Mouse (Mus musculus): Measurements from ENCODE around the gene Amdhd1. TPM values are rescaled to one million over a fixed set of nuclear protein-coding genes. Genes with fewer than 3 reads are reported as not detected.

Amdhd1 gene
- total RNA-seq, 2 experiments from 2014 or later: not detected

- intact Hi-C loops (cut with DNase I): loop anchor here (10.0 kb wide), 1 partner anchor 498 kb away; no protein-coding TSS in a partner anchor
- no peak for DNase-seq (ENCODE audit: low spot score)
Measured at GRCm38 (mm10) chr10:93542356-93542755, 2.5 kb upstream of the Amdhd1 start.

- intact Hi-C loops (cut with DNase I): loop anchor here (10.0 kb wide), 1 partner anchor 497 kb away; no protein-coding TSS in a partner anchor
- DNase-seq (ENCODE audit: low spot score): no peak
Measured at GRCm38 (mm10) chr10:93541585-93541984, 1.8 kb upstream of the Amdhd1 start.

GRCm38 (mm10) chr10:93540431-93541210, 788 bp upstream of the Amdhd1 start, which contains the start of gene Ccdc38:
Ccdc38 (plus strand) TSS chr10:93540632.
- intact Hi-C loops (cut with DNase I): loop anchor here (10.0 kb wide), 1 partner anchor 496 kb away; no protein-coding TSS in a partner anchor
- DNase-seq (ENCODE audit: low spot score): no peak

GRCm38 (mm10) chr10:93538818-93539217, 1.0 kb downstream of the Amdhd1 start:
- DNase-seq (ENCODE audit: low spot score): no peak
- intact Hi-C loops (cut with DNase I): no loop called here

DNA sequence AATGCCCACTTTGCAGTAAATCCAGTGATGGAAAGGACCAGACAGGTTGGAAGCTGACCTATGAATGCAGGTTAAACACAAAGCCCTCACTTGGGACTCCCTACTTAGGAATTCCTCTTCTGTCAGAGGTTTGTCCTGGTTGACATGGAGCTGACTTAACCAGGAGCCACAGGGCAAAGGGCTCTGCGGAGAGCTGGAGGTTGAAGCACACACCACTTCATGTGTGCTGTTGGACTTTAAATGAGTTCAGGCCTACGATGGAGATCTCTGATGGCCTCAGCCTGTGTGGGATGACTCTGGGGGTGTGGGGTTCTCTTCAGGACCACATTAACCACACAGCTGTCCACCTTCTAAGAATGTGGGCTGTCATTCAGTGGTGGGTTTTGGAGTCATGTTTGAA, 1.5 kb downstream of the Amdhd1 start:
- intact Hi-C loops (cut with DNase I): no loop called here
- no peak for DNase-seq (ENCODE audit: low spot score)

DNA sequence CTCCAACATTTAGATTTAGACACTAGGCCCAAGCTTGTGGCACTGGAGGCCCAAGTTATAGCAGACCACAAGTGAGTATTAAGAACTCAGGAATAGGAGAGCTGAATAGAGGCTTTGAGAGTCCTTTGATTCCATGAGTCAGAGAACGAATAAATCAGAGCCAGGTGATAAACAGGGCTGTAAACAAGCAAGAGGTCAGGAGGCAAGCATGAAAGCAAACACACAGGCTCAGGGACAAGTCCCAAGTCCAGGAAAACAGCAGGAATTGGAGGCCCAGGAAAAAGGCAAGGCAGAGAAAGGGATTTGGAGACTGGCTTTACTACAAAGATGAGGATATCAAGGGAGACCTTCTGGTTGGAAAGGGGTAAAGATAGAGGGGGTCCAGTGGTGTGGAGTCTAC, 14.5 kb downstream of the Amdhd1 start:
- DNase-seq (ENCODE audit: low spot score): no peak
- intact Hi-C loops (cut with DNase I): no loop called here

DNA sequence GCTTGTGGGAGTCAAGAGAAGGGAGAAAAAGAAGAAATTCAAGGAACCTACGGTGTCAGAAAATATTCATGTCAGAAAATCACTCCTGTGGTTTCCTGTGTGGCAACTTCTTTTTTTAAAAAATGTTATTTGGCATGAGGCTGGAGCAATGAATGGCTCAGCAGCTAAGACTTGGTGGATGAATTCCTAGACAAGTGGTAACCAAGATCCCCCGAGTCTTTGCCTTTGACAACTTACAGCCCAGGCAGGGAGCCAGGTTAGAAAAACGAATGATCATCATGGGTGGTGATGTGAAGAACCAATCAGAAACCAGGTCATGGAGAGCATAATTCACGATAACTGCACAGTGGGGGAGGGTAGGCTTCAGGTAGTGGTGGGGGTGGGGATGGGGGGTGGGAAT, 18.8 kb downstream of the Amdhd1 start:
- DNase-seq (ENCODE audit: low spot score): no peak
- intact Hi-C loops (cut with DNase I): no loop called here

- DNase-seq (ENCODE audit: low spot score): no peak
- intact Hi-C loops (cut with DNase I): no loop called here
Measured at GRCm38 (mm10) chr10:93519756-93520155, 20.1 kb downstream of the Amdhd1 start.

DNA sequence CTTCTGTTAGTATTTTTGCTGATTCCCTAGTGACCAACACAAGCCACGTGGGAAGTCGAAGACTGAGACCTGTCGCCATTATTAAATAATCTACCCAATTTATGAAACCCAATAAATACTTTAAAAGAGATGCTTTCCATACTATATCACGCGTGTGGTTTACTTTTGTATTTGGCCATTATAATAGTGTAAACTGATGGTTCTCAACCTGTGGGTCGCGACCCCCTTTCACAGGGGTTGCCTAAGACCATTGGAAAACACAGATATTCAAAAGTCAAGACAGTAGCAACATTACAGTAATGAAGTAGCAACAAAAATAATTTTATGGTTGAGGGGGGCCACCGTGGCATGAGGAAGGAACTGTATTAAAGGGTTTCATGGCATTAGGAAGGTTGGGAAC, 20.7 kb downstream of the Amdhd1 start:
- DNase-seq (ENCODE audit: low spot score): no peak
- intact Hi-C loops (cut with DNase I): no loop called here

DNA sequence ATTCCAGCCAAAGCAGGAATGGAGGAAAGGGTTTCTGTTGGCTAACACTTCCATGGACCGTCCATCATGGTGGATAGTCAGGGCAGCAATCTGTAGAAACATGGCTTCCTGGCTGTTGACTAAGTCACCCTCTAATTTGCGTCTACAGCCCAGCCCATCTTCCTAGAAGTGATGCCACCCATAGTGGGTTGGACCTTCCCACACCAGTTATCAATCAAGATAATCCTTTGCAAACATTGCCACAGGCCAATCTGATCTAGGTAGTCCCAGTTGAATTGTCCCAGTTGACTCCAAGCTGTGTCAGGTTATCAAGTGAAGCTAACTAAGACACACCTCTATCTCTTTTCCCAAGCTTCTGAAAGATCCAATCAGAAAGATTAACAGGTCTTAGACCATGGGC, 21.2 kb downstream of the Amdhd1 start:
- no peak for DNase-seq (ENCODE audit: low spot score)
- intact Hi-C loops (cut with DNase I): no loop called here

DNA sequence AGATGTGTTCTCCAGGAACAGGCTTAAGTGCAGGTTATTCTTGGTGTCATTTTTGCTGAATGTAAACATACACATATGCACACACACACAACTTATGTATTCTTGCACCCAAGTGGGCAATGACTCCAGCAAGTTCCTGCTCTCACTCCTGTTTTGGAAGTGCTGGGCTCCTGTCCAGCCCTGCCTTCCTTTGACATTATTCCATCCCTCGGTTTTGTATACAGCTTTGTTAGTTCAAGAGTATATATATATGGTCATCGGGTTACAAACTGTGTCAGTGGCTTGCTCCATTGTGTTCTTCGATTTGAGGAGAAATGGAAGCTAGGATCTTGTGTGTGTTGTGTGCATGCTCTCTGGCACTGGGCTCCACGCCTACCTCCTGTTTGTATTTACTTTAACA, 21.6 kb downstream of the Amdhd1 start:
- intact Hi-C loops (cut with DNase I): no loop called here
- DNase-seq (ENCODE audit: low spot score): no peak

DNA sequence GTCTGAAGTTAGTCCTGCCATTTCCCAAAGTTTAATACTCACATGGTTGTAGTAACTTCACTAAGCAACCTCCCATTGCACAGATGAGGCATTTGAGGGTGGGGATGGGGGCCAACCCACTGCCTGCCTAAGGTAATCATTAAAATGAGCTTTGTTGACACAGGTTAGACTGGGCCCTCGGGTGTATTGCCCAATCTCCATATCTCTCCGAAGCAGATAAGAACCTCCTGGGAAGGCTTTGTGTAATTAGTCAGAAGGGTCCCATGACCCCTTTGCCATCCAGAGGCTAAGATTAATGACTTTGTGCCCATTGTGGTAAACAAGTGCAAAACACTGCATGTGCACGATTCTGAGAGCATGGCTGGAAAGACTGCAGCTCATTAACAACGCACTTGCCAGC, 22.1 kb downstream of the Amdhd1 start:
- DNase-seq (ENCODE audit: low spot score): no peak
- intact Hi-C loops (cut with DNase I): no loop called here

DNA sequence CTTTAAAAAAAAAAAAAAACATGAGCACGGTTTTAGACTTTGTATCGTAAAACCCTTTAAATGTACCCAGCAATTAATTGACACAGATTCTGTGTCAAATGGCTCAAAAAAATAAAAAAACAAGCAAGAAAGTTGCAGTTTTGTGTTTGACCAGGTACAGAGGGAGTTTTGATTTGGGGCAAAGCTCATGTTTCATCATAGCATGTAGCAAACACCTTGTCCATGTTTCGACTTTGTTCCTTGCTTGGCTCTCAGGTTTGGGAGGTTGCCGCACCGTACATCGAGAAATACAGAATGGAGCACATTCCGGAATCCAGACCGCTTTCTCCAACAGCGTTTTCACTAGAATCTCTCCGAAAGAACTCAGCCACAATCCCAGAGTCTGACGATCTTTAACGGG, 23.9 kb downstream of the Amdhd1 start:
- DNase-seq (ENCODE audit: low spot score): no peak

DNA sequence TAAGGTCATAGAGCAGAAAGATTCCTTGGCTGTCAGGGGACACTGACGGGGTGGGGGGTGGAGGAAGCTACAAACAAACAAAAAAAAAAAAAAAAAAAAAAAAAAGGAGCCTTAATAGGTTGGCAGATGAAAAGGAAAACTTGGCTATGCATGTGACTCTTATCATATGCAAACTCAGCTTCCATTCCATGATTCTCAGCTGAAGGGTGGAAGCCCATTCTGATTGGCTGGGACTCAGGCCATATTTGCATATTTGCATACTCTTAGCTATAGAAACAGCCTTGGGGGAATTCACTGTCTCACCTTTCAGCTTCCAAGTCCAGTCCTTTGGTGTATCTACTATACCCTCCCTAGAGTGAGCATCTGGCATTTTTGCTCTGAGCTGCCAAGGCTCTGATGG, 24.4 kb downstream of the Amdhd1 start:
- intact Hi-C loops (cut with DNase I): no loop called here
- DNase-seq (ENCODE audit: low spot score): no peak

More for the DNA sequence above, 23.9 kb downstream of the Amdhd1 start:
- intact Hi-C loops (cut with DNase I): no loop called here

GRCm38 (mm10) chr10:93509532-93510153, 30.2 kb downstream of the Amdhd1 start:
- intact Hi-C loops (cut with DNase I): no loop called here
- no peak for DNase-seq (ENCODE audit: low spot score)

DNA sequence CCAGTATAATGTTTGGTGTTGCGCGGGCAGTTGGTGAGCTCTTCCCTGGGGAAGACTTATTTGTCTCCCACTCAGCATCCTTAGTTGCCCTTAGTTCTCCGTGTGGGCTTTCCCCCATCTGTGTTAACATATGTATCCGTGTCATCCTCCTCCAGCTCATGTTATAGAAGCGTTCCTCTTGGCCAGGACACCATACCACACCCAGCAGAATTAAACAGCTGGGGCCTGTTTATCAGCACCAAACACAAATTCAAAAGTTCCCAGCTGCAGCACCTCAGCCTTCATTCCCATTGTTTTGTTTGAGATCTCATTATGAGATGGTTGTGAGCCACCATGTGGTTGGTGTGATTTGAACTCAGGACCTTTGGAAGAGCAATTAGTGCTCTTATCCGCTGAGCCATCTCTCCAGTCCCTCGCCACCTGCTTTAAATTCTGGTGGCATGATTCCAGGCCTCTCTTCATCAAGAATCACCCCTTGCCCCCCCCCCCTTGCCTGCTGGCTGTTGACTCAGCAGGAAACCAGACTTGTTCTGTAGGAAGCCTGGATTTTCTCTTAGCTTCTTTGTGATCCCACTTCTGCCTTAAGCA, 31.4 kb downstream of the Amdhd1 start:
- intact Hi-C loops (cut with DNase I): no loop called here
- no peak for DNase-seq (ENCODE audit: low spot score)

DNA sequence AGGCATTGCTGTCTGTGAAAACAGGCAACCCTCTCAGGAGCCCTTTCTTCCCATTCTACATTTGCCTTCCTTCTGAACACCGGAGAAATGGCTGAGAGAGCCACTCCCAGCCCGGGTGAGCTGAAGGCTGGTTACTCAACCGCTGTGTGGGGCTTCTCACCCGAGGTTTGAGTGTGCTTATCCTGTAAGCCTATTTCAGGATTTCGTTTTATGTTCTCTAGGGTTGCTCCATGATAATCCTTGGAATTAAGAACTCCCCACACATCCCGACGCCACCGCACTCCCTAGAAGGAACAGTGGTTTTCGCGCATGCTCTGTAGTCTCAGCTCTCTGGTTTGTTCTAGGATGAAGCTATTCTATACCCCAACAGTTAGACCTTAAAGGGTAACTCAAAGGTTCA, 38.5 kb downstream of the Amdhd1 start:
- intact Hi-C loops (cut with DNase I): no loop called here
- DNase-seq (ENCODE audit: low spot score): no peak

DNA sequence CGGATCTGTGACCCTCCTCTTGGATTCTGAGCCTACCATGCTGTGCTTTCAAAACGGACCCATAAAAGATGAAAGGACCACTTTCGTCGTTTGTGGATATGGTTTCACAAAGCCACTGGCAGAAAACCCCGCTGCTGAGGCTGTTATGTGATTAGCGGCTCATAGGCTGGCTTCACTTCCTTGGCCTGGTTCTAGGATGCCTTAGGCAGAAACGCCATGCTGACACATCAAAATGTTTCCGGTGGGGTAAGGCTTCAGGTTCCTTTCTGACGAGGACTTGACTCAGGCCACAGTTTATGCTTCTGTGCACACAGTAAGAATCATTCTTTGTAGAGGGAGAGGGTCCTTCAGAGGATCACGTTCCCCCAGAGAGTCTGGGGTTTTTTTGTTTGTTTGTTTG, 39.0 kb downstream of the Amdhd1 start:
- intact Hi-C loops (cut with DNase I): no loop called here
- no peak for DNase-seq (ENCODE audit: low spot score)

- no peak for DNase-seq (ENCODE audit: low spot score)
- intact Hi-C loops (cut with DNase I): no loop called here
Measured at GRCm38 (mm10) chr10:93490451-93490850, 49.4 kb downstream of the Amdhd1 start.

DNA sequence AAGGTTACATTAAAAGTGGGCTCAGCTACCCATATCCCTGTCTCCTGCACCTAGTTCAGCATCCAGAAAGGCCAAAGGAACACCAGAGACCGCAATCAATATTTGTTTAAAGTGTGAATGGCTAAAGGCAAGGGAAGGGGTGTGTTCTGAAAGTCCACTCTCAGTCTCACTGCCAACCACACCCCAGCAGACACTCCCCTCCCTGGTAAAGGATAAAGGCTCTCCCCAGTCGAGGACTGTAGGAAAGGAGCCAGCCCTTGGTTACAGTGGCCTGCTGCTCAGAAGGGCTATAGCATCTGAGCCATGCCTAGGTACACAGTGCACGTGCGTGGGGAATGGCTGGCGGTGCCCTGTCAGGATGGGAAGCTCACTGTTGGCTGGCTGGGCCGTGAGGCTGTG, 51.0 kb downstream of the Amdhd1 start:
- intact Hi-C loops (cut with DNase I): loop anchor here (5.0 kb wide), 1 partner anchor 88 kb away; no protein-coding TSS in a partner anchor
- DNase-seq (ENCODE audit: low spot score): no peak

All from heart, postnatal 25 days (tissue).